Mouse (Mus musculus) heart, embryonic 13.5 days (tissue): ENCODE measurements around the gene Myh6. TPM values are rescaled to one million over a fixed set of nuclear protein-coding genes. Genes with fewer than 3 reads are reported as not detected.
A peak's percentile ranks its signal among the peaks of the same experiment; 100 is the strongest.

Experiments used
- ATAC-seq: fragments of 200-750 bp; cut with Nextera tagmentation; 2 replicates; pipeline ENCODE4 v1.8.0; 2017; ENCODE audit warnings: moderate TSS enrichment; ENCODE audit not compliant: insufficient number of reproducible peaks, low FRiP score, low TSS enrichment; ENCODE audit errors: extremely low read depth
- H3K27ac ChIP-seq: fragments of 300-500 bp; sonication (generic); replicated peaks from 2 replicates; pipeline ENCODE4 v1.5.1; 2015; ENCODE audit warnings: moderate library complexity, mild to moderate bottlenecking, inconsistent platforms
- H3K27me3 ChIP-seq: fragments of 300-500 bp; sonication (generic); replicated peaks from 2 replicates; pipeline ENCODE4 v1.6.1; 2015; ENCODE audit warnings: mild to moderate bottlenecking, inconsistent platforms
- H3K36me3 ChIP-seq: fragments of 300-500 bp; sonication (generic); 2 replicates; pipeline ENCODE4 v1.6.1; 2015; ENCODE audit warnings: mild to moderate bottlenecking, inconsistent platforms
- H3K4me1 ChIP-seq: fragments of 300-500 bp; sonication (generic); 2 replicates; pipeline ENCODE4 v1.6.1; 2015; ENCODE audit warnings: inconsistent platforms
- H3K4me2 ChIP-seq: fragments of 300-500 bp; sonication (generic); 2 replicates; pipeline ENCODE4 v1.6.1; 2015; ENCODE audit warnings: inconsistent platforms, mild to moderate bottlenecking, moderate library complexity
- H3K4me3 ChIP-seq: fragments of 300-500 bp; sonication (generic); 2 replicates; pipeline ENCODE4 v1.5.1; 2015; ENCODE audit warnings: moderate library complexity, mild to moderate bottlenecking, inconsistent platforms
- H3K9ac ChIP-seq: fragments of 300-500 bp; sonication (generic); 2 replicates; pipeline ENCODE4 v1.6.1; 2015; ENCODE audit warnings: inconsistent platforms, mild to moderate bottlenecking, moderate library complexity
- H3K9me3 ChIP-seq: fragments of 300-500 bp; sonication (generic); 2 replicates; pipeline ENCODE4 v1.6.1; 2016; ENCODE audit warnings: inconsistent platforms
- WGBS: fragments of 180-500 bp; shearing (Covaris S2); methylation state at CpG from one replicate; pipeline ENCODE4 v1.1.7; 2015; ENCODE audit warnings: mixed read lengths; 5-methylcytosine and 5-hydroxymethylcytosine counted together
- polyA plus RNA-seq: library from polyadenylated mRNA; unstranded; fragments of >200 nt; fragmentation: Nextera tagmentation; extraction: Ambion mirVana; gene quantifications from 2 replicates; pipeline ENCODE4 v1.2.1, GENCODE M21; 2015

Gene Myh6
- polyA plus RNA-seq, 1 experiment from 2014 or later, result 1,858 TPM

DNA sequence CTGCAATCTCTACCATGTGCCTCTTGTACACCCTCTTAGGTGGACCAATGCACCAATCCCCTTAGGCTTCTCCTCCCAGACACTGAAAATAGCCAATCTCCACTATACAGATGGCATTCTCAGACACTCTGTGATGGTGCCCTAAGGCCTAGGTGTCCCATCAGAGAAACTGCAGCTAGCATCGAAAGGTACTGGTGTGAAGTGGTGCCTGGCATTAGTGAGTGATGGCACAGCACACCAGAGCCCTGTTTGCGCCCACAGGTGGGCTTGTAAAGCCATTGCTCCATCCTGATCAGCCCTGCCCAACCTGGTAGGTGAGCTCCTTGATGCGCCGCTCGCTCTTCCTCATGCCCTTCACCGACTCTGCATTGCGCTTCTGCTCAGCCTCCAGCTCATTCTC lies 22.8 kb downstream of the Myh6 start:
- WGBS, result 85% methylated on average over 7 of the region's 7 CpGs
- ATAC-seq, result no peak
- H3K4me3 ChIP-seq, result no peak overlapping the region
- peaks cover 28% of the 10 kb centered on the region for H3K4me1 ChIP-seq
- H3K9ac ChIP-seq, result no peak overlapping the region
- no peak overlapping the region for H3K27ac ChIP-seq
- peaks cover 93% of the 10 kb centered on the region for H3K36me3 ChIP-seq
- 0 out of 2 replicates have a peak, but pooled peaks cover 4% of the 10 kb centered on the region for H3K27me3 ChIP-seq
- no peaks in the 10 kb centered on the region for H3K9me3 ChIP-seq
- H3K4me2 ChIP-seq, result no peak overlapping the region

DNA sequence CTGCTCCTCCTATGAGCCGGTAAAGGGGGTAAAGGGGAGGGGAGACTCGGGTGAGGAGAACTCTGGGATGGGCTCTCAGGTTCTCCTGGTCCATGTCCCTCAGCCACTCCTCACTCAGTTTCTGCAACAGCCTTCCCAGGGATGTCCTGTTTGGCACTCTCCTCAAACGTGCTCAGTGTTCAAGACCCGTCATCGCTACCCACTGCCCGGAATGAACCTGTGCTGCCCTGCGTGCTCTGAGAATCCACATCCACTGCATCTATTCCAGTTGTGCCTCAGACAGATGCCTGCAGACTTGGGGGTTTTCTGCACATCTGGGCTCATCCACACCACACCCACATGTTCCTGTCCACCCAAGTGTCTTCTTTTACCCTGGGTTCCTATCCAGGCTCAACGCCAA lies 24.2 kb downstream of the Myh6 start:
- 72% methylated on average over 8 of the region's 8 CpGs for WGBS
- H3K4me1 ChIP-seq, result peaks cover 23% of the 10 kb centered on the region
- H3K27ac ChIP-seq, result 0 out of 2 replicates have a peak overlapping the region, but pooled peaks have one; percentile 25
- no peak for ATAC-seq
- H3K36me3 ChIP-seq, result peaks cover 78% of the 10 kb centered on the region
- H3K4me3 ChIP-seq, result no peak overlapping the region
- no peaks in the 10 kb centered on the region for H3K9me3 ChIP-seq
- H3K4me2 ChIP-seq, result no peak overlapping the region
- H3K9ac ChIP-seq, result no peak overlapping the region
- 0 out of 2 replicates have a peak, but pooled peaks cover 4% of the 10 kb centered on the region for H3K27me3 ChIP-seq

DNA sequence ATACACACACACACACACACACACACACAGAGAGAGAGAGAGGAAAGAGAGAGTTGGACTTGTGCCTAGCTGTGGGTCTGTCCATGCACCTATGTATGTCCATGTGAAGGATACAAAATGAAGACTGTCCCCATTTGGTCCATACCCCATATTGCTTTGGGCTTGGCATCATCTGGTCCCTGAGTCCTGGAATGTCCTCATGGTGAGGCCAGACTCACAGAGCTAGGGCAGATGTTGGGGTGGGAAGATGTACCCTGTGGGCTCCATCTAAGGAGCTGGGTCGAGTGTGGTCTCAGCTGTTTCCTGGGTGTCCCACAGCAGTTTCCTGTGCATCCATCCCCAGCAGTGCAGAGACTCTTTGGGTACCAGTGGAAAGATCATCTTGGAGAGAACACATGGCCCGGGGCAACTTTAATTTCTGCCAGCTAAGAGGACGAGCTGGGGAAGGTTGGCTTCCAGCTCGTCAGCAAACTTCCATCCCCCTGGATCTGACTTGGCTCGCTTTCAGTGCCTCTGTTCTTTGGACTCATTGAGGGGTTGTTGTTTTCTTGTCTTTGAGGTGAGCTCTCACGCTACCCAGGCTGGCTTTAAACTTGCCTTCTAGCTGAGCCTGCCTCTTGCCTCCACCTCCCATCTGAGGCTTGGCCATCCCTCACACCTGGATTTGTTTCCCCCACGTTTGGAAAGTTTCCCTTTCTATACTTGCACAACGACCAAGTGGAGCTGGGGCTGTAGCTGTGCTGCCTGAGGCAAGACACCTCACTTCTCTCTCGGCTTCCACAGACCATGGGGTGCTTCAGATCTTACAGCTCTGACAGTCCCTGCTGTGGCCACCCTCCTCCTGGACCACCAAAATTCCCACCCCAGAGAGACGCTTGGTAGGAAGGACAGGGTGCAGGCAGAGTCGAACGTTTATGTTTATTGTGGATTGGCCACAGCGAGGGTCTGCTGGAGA lies 25.4 kb downstream of the Myh6 start:
- Histone ChIP-seq H3K36me3 (peaks cover 66% of the 10 kb centered on the region), H3K4me3 (no peak overlapping the region), H3K9me3 (no peaks in the 10 kb centered on the region), H3K9ac (peak overlapping the region; percentile 44; the same call in 1 of the 2 replicates), H3K27ac (peak overlapping the region; percentile 20; the same call in 1 of the 2 replicates), H3K4me2 (no peak overlapping the region), H3K4me1 (peaks cover 22% of the 10 kb centered on the region), H3K27me3 (0 out of 2 replicates have a peak, but pooled peaks cover 4% of the 10 kb centered on the region)
- no peak for ATAC-seq
- WGBS, result 47% methylated on average over 13 of the region's 13 CpGs

DNA sequence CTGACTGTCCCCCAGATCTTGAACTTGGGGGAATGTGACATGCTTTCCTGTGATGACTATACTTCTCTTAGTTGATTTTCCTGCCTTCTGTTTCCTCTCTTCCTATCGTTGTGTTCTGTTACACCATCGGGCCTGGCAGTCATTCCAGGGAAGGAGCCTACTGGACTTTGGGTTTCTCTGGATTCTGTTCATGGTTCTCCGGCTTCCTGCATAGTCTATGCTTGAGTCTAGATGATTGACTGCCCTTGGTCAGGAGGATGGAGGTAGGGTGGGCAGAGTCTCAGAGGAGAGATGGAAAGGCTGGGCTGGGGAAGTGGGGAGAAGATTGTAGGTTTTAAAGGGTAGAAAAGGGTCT lies 26.6 kb downstream of the Myh6 start:
- WGBS, result 49% methylated on average over 3 of the region's 3 CpGs
- H3K36me3 ChIP-seq, result peaks cover 55% of the 10 kb centered on the region
- no peak for ATAC-seq

GRCm38 (mm10) chr14:54939434-54940175 lies 27.1 kb downstream of the Myh6 start:
- Histone ChIP-seq H3K4me1 (peaks cover 23% of the 10 kb centered on the region), H3K27me3 (peaks cover 10% of the 10 kb centered on the region), H3K36me3 (peaks cover 49% of the 10 kb centered on the region), H3K9ac (no peak overlapping the region), H3K27ac (peak overlapping the region; percentile 43), H3K4me3 (no peak overlapping the region), H3K4me2 (no peak overlapping the region), H3K9me3 (no peaks in the 10 kb centered on the region)
- ATAC-seq, result peak; percentile 12; the same call in 1 of the 2 replicates
- WGBS, result 31% methylated on average over 12 of the region's 12 CpGs

More for the DNA sequence above, 26.6 kb downstream of the Myh6 start:
- Histone ChIP-seq H3K4me3 (no peak overlapping the region), H3K27ac (peak overlapping the region; percentile 43), H3K27me3 (peaks cover 5% of the 10 kb centered on the region), H3K4me1 (peaks cover 23% of the 10 kb centered on the region), H3K9me3 (no peaks in the 10 kb centered on the region), H3K4me2 (no peak overlapping the region), H3K9ac (no peak overlapping the region)

GRCm38 (mm10) chr14:54938431-54939219 lies 28.1 kb downstream of the Myh6 start:
- 50% methylated on average over 15 of the region's 15 CpGs for WGBS
- Histone ChIP-seq H3K27me3 (peaks cover 13% of the 10 kb centered on the region), H3K27ac (0 out of 2 replicates have a peak overlapping the region, but pooled peaks have one; percentile 28), H3K9ac (no peak overlapping the region), H3K36me3 (peaks cover 40% of the 10 kb centered on the region), H3K9me3 (no peaks in the 10 kb centered on the region), H3K4me2 (no peak overlapping the region), H3K4me3 (no peak overlapping the region), H3K4me1 (peaks cover 23% of the 10 kb centered on the region)
- ATAC-seq, result no peak

DNA sequence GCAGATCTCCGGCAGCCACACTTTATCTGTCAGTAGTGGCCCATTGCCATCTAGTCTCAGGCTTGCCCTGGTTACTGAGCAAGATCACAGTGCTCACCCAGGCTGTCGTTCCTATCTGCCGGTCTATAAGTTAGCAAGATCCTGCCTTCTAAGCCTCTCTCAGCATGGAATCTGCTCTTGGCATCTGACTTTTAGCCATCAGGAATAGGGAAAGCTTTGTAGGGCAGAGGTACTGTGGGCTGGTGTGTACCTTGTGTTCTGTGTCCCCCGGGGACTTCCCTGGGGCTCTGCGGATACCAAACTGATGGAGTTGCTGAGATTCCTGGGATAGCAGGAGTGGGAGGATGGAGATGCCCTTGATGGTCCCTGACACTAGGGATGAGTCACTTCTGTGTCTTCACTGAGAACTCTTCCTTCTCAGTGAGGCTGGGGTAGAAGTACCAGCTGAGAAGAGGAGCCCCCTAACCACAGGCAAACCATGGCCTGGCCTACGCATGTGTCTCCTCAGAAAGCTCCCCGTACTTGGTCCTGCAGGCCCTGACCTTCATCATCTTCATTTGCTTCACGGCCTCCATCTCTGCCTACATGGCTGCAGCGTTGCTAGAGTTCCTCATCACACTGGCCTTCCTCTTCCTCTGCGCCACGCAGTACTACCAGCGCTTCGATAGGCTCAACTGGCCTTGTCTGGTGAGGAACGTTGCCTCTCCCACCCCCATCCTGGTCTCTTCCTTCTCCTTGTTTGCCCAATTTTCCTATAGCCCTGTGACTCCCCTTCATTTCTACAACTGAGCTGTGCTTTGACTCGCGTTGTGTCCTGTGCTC lies 29.2 kb downstream of the Myh6 start:
- Histone ChIP-seq H3K9ac (0 out of 2 replicates have a peak overlapping the region, but pooled peaks have one; percentile 14), H3K4me1 (peaks cover 29% of the 10 kb centered on the region), H3K4me3 (no peak overlapping the region), H3K9me3 (no peaks in the 10 kb centered on the region), H3K27ac (0 out of 2 replicates have a peak overlapping the region, but pooled peaks have one; percentile 28), H3K27me3 (peaks cover 13% of the 10 kb centered on the region), H3K4me2 (no peak overlapping the region), H3K36me3 (peaks cover 29% of the 10 kb centered on the region)
- no peak for ATAC-seq
- WGBS, result 60% methylated on average over 16 of the region's 16 CpGs

DNA sequence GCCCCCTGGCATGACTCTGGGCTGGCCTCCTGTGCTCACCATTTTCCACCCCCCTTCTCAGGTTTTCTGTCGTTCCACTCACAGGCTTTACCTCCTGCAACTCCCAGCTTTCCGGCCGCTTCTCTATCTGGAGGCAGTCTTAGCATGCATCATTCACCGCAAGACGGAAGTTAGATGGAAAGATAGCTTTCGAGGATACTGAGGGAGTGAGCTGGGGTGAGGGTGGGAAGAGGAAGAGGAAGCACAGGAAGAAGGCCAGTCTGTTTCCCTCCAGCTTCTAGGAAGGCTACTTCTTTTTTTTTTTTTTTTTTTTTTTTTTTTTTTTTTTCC lies 29.9 kb downstream of the Myh6 start:
- WGBS, result 30% methylated on average over 6 of the region's 6 CpGs
- Histone ChIP-seq H3K27ac (0 out of 2 replicates have a peak overlapping the region, but pooled peaks have one; percentile 25), H3K4me1 (peaks cover 30% of the 10 kb centered on the region), H3K9me3 (no peaks in the 10 kb centered on the region), H3K4me2 (0 out of 2 replicates have a peak overlapping the region, but pooled peaks have one; percentile 2), H3K27me3 (peaks cover 13% of the 10 kb centered on the region), H3K36me3 (peaks cover 22% of the 10 kb centered on the region), H3K4me3 (no peak overlapping the region), H3K9ac (0 out of 2 replicates have a peak overlapping the region, but pooled peaks have one; percentile 25)
- no peak for ATAC-seq

- Histone ChIP-seq H3K9me3 (no peaks in the 10 kb centered on the region), H3K36me3 (peaks cover 15% of the 10 kb centered on the region), H3K4me3 (no peak within 1 kb of the TSS), H3K4me2 (0 out of 2 replicates have a peak within 1 kb of the TSS, but pooled peaks have one; percentile 2), H3K27ac (peak within 1 kb of the TSS; percentile 25; the same call in 1 of the 2 replicates), H3K4me1 (peaks cover 30% of the 10 kb centered on the region), H3K9ac (peak within 1 kb of the TSS; percentile 25; the same call in 1 of the 2 replicates), H3K27me3 (peaks cover 13% of the 10 kb centered on the region)
- no peak for ATAC-seq
- WGBS, result 18% methylated on average over 8 of the region's 8 CpGs
Observed at GRCm38 (mm10) chr14:54935904-54936830, 30.6 kb downstream of the Myh6 start, which contains the start of gene Cmtm5. Gene Cmtm5, plus strand, starts transcription at chr14:54936261.
